Comparison of ENCODE assay signal across 8 mouse cellular contexts in the genomic region with DNA sequence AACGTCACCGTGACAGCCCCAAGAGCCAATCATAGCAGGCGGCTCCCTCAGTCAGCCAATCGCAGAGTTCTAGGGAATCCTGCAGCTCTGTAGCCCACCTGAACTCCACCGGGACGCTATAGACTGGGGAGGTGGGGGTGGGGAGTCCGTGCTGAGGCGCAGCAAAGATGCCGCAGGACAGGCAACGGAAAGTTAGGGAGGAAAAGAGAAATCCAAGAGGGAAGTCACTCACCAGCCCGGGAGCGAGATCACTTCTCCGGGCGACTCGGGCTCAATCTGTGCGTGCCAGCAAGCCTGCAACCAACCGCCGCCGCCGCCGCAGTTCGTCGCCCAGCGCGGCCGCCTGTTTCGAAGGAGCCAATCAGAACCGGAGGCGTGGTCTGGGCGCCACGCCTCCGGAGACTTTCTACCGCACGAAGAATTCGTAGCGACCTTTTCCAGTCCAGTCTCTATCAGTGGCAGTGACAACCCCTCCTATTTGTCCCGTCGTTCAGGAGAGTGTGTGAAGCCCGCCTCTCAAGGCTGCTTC. TPM values are rescaled to one million over a fixed set of nuclear protein-coding genes. Genes with fewer than 3 reads are reported as not detected.
A peak's percentile ranks its signal among the peaks of the same experiment; 100 is the strongest.
DNase-seq lines count a peak whose midpoint lies in the region; ATAC-seq and TF ChIP-seq lines count a peak whose summit lies in the region.

A gene (minus strand): TSS at position 345 of the 529 bp plus-strand sequence.

- TF ChIP-seq POLR2A in olfactory bulb, adult 2 months (IDR thresholded peaks at IDR 0.05; ENCODE audit: insufficient read depth, low read depth, low read length), result no peak

- peak within 1 kb of the TSS; percentile 73 for H3K4me2 ChIP-seq in lung, embryonic 15.5 days

- no peak for TF ChIP-seq CTCF in olfactory bulb, adult 2 months (IDR thresholded peaks at IDR 0.05; ENCODE audit: insufficient read depth, low read depth, low read length)

- peaks cover 63% of the 10 kb centered on the region for H3K27me3 ChIP-seq in hindbrain, embryonic 10.5 days (ENCODE audit: insufficient read depth, poor library complexity, severe bottlenecking)
- H3K27me3 ChIP-seq in lung, embryonic 15.5 days, result no peaks in the 10 kb centered on the region

- ATAC-seq in frontal cortex, adult (ENCODE audit: low TSS enrichment), result peak; percentile 97
- peak; percentile 95 for ATAC-seq in lung, embryonic 15.5 days (ENCODE audit: borderline replicate concordance, extremely low read depth, low FRiP score, low TSS enrichment)

- H3K4me3 ChIP-seq in hindbrain, embryonic 10.5 days, result peak within 1 kb of the TSS; percentile 75
- H3K4me3 ChIP-seq in lung, embryonic 15.5 days, result peak within 1 kb of the TSS; percentile 82
- peak within 1 kb of the TSS; percentile 62 for H3K4me3 ChIP-seq in olfactory bulb, adult 2 months (ENCODE audit: insufficient read depth, low read depth, low read length)

- under 1% methylated on average over 39 of the region's 39 CpGs for WGBS in hindbrain, embryonic 10.5 days
- under 1% methylated on average over 39 of the region's 39 CpGs for WGBS in lung, embryonic 15.5 days
- under 1% methylated on average over 39 of the region's 39 CpGs for WGBS in olfactory bulb, adult 2 months

- H3K9ac ChIP-seq in lung, embryonic 15.5 days, result peak within 1 kb of the TSS; percentile 67

- peaks cover 7% of the 10 kb centered on the region for H3K36me3 ChIP-seq in hindbrain, embryonic 10.5 days
- H3K36me3 ChIP-seq in lung, embryonic 15.5 days, result no peaks in the 10 kb centered on the region; the same call in 1 of the 2 replicates

- peak within 1 kb of the TSS; percentile 93 for H3K27ac ChIP-seq in hindbrain, embryonic 10.5 days
- peak within 1 kb of the TSS; percentile 90 for H3K27ac ChIP-seq in lung, embryonic 15.5 days
- no peak within 1 kb of the TSS for H3K27ac ChIP-seq in olfactory bulb, adult 2 months (ENCODE audit: insufficient read depth, low read depth, low read length)

- peaks cover 3% of the 10 kb centered on the region; the same call in 1 of the 2 replicates for H3K9me3 ChIP-seq in hindbrain, embryonic 10.5 days
- H3K9me3 ChIP-seq in lung, embryonic 15.5 days, result no peaks in the 10 kb centered on the region

- peak; percentile 94 for DNase-seq in Muller cell, postnatal 12 days (ENCODE audit: inconsistent ontology term)
- DNase-seq in cerebellum, adult 9-10 months, result peak; percentile 65
- DNase-seq in hindbrain, embryonic 10.5 days (ENCODE audit: low spot score), result peak; percentile 91
- peak; percentile 46 for DNase-seq in layer of hippocampus, adult 9-10 months (ENCODE audit: low spot score)
- DNase-seq in thymus, adult 18-20 months, result peak; percentile 72 to 73

- H3K4me1 ChIP-seq in hindbrain, embryonic 10.5 days (replicated peaks), result peaks cover 24% of the 10 kb centered on the region
- H3K4me1 ChIP-seq in lung, embryonic 15.5 days, result peaks cover 15% of the 10 kb centered on the region
- 0 out of 2 replicates have a peak, but pooled peaks cover 2% of the 10 kb centered on the region for H3K4me1 ChIP-seq in olfactory bulb, adult 2 months (ENCODE audit: control insufficient read depth, insufficient read depth, low read length)

RNA-seq across cellular contexts. Expression of the gene that starts here (rescaled TPM):
- 9.7 and 15.7 TPM in 2 replicates for polyA plus RNA-seq in hindbrain, embryonic 10.5 days (2016; fragmentation: Nextera tagmentation; extraction: Ambion mirVana)
- polyA plus RNA-seq in lung, embryonic 15.5 days (2015; fragmentation: Nextera tagmentation; extraction: Ambion mirVana), result 20.7 and 22.0 TPM in 2 replicates
- not detected in 2 replicates for polyA plus RNA-seq in olfactory bulb, adult 2 months (2012; ENCODE audit: insufficient read depth, insufficient read length, low replicate concordance, missing spikeins)

Comparison
In these comparisons a context has a peak if more than half of its experiments do, and no peak if none do; other contexts are left out.
1. RNA of the gene that starts here (polyA plus RNA-seq): 20.7 to 22.0 TPM in lung, embryonic 15.5 days and 9.7 to 15.7 TPM in hindbrain, embryonic 10.5 days; not detected in olfactory bulb, adult 2 months; every median in the first group is over 10 times any median in the second.
2. Peak in every context shown above with its lines, with median percentiles within 50 percentile points of each other: DNase-seq and H3K4me3 ChIP-seq.